Mouse (Mus musculus): ENCODE measurements around the gene Gm21958. TPM values are rescaled to one million over a fixed set of nuclear protein-coding genes. Genes with fewer than 3 reads are reported as not detected.
A peak's percentile ranks its signal among the peaks of the same experiment; 100 is the strongest.

Gm21958 gene
- polyA plus RNA-seq, 1 experiment from 2014 or later = not detected

- H3K27ac ChIP-seq (ENCODE audit: low read depth, low read length) = no peak overlapping the region
- no peak overlapping the region for H3K4me2 ChIP-seq (replicated peaks; ENCODE audit: low read depth, low read length)
- H3K9me3 ChIP-seq (ENCODE audit: control insufficient read depth, low read length) = no peaks in the 10 kb centered on the region
- peaks cover 20% of the 10 kb centered on the region for H3K36me3 ChIP-seq (ENCODE audit: control insufficient read depth, insufficient read depth, low read length)
- no peaks in the 10 kb centered on the region for H3K27me3 ChIP-seq (ENCODE audit: control insufficient read depth, insufficient read depth, low read length)
- 68% methylated on average over 5 of the region's 5 CpGs for WGBS
- no peaks in the 10 kb centered on the region for H3K4me1 ChIP-seq (replicated peaks; ENCODE audit: control insufficient read depth, insufficient read depth, low read length)
- no peak overlapping the region for H3K9ac ChIP-seq (ENCODE audit: low read depth, low read length)
- ATAC-seq (ENCODE audit: low FRiP score) (no peak), DNase-seq (ENCODE audit: low spot score) (peak; percentile 54)
- no peak overlapping the region for H3K4me3 ChIP-seq (ENCODE audit: low read depth, low read length)
Measured at GRCm38 (mm10) chr3:54745799-54746198, 31.6 kb upstream of the Gm21958 start.

- WGBS = 97% methylated on average over 11 of the region's 11 CpGs
- H3K27me3 ChIP-seq (ENCODE audit: control insufficient read depth, insufficient read depth, low read length) = no peaks in the 10 kb centered on the region
- no peak overlapping the region for H3K27ac ChIP-seq (ENCODE audit: low read depth, low read length)
- H3K4me1 ChIP-seq (replicated peaks; ENCODE audit: control insufficient read depth, insufficient read depth, low read length) = no peaks in the 10 kb centered on the region
- ATAC-seq (ENCODE audit: low FRiP score) (no peak), DNase-seq (ENCODE audit: low spot score) (no peak)
- H3K4me3 ChIP-seq (ENCODE audit: low read depth, low read length) = no peak overlapping the region
- peaks cover 22% of the 10 kb centered on the region for H3K36me3 ChIP-seq (ENCODE audit: control insufficient read depth, insufficient read depth, low read length)
- no peak overlapping the region for H3K4me2 ChIP-seq (replicated peaks; ENCODE audit: low read depth, low read length)
- no peaks in the 10 kb centered on the region for H3K9me3 ChIP-seq (ENCODE audit: control insufficient read depth, low read length)
- no peak overlapping the region for H3K9ac ChIP-seq (ENCODE audit: low read depth, low read length)
Measured at GRCm38 (mm10) chr3:54741965-54742364, 27.8 kb upstream of the Gm21958 start.

- ATAC-seq (ENCODE audit: low FRiP score) (no peak), DNase-seq (ENCODE audit: low spot score) (no peak)
- Histone ChIP-seq H3K4me1 (replicated peaks; ENCODE audit: control insufficient read depth, insufficient read depth, low read length) (no peaks in the 10 kb centered on the region), H3K27ac (ENCODE audit: low read depth, low read length) (no peak overlapping the region), H3K36me3 (ENCODE audit: control insufficient read depth, insufficient read depth, low read length) (peaks cover 12% of the 10 kb centered on the region; the same call in 1 of the 2 replicates), H3K27me3 (ENCODE audit: control insufficient read depth, insufficient read depth, low read length) (no peaks in the 10 kb centered on the region), H3K9ac (ENCODE audit: low read depth, low read length) (no peak overlapping the region), H3K9me3 (ENCODE audit: control insufficient read depth, low read length) (no peaks in the 10 kb centered on the region), H3K4me2 (replicated peaks; ENCODE audit: low read depth, low read length) (no peak overlapping the region), H3K4me3 (ENCODE audit: low read depth, low read length) (no peak overlapping the region)
- WGBS = 97% methylated on average over 8 of the region's 8 CpGs
Measured at GRCm38 (mm10) chr3:54737317-54737716, 23.2 kb upstream of the Gm21958 start.

GRCm38 (mm10) chr3:54736101-54736927 lies 22.2 kb upstream of the Gm21958 start:
- peaks cover 5% of the 10 kb centered on the region; the same call in 1 of the 2 replicates for H3K36me3 ChIP-seq (ENCODE audit: control insufficient read depth, insufficient read depth, low read length)
- H3K27ac ChIP-seq (ENCODE audit: low read depth, low read length) = no peak overlapping the region
- H3K4me3 ChIP-seq (ENCODE audit: low read depth, low read length) = peak overlapping the region; percentile 62
- H3K4me1 ChIP-seq (replicated peaks; ENCODE audit: control insufficient read depth, insufficient read depth, low read length) = no peaks in the 10 kb centered on the region
- H3K9ac ChIP-seq (ENCODE audit: low read depth, low read length) = peak overlapping the region; percentile 88
- ATAC-seq (ENCODE audit: low FRiP score) (no peak), DNase-seq (ENCODE audit: low spot score) (peak; percentile 39)
- H3K4me2 ChIP-seq (replicated peaks; ENCODE audit: low read depth, low read length) = peak overlapping the region; percentile 77
- WGBS = 60% methylated on average over 18 of the region's 18 CpGs
- no peaks in the 10 kb centered on the region for H3K9me3 ChIP-seq (ENCODE audit: control insufficient read depth, low read length)
- H3K27me3 ChIP-seq (ENCODE audit: control insufficient read depth, insufficient read depth, low read length) = no peaks in the 10 kb centered on the region

- Histone ChIP-seq H3K27ac (ENCODE audit: low read depth, low read length) (peak within 1 kb of the TSS; percentile 96), H3K4me3 (ENCODE audit: low read depth, low read length) (peak within 1 kb of the TSS; percentile 62), H3K27me3 (ENCODE audit: control insufficient read depth, insufficient read depth, low read length) (no peaks in the 10 kb centered on the region), H3K4me1 (replicated peaks; ENCODE audit: control insufficient read depth, insufficient read depth, low read length) (no peaks in the 10 kb centered on the region), H3K4me2 (replicated peaks; ENCODE audit: low read depth, low read length) (peak within 1 kb of the TSS; percentile 77), H3K9me3 (ENCODE audit: control insufficient read depth, low read length) (no peaks in the 10 kb centered on the region), H3K36me3 (ENCODE audit: control insufficient read depth, insufficient read depth, low read length) (peaks cover 2% of the 10 kb centered on the region; the same call in 1 of the 2 replicates), H3K9ac (ENCODE audit: low read depth, low read length) (peak within 1 kb of the TSS; percentile 88)
- DNase-seq (ENCODE audit: low spot score) (peak; percentile 92), ATAC-seq (ENCODE audit: low FRiP score) (peak; percentile 95)
- WGBS = under 1% methylated on average over 38 of the region's 65 CpGs
Measured at GRCm38 (mm10) chr3:54735247-54736046, 21.3 kb upstream of the Gm21958 start, which contains the start of the genes Exosc8 and Alg5. Gene Exosc8 (minus strand): TSS chr3:54735393. Gene Alg5 (plus strand): TSS chr3:54735539.

GRCm38 (mm10) chr3:54734411-54735246 lies 20.5 kb upstream of the Gm21958 start:
- peak overlapping the region; percentile 88 for H3K9ac ChIP-seq (ENCODE audit: low read depth, low read length)
- peak; percentile 94 for DNase-seq (ENCODE audit: low spot score)
- no peaks in the 10 kb centered on the region for H3K9me3 ChIP-seq (ENCODE audit: control insufficient read depth, low read length)
- H3K36me3 ChIP-seq (ENCODE audit: control insufficient read depth, insufficient read depth, low read length) = peaks cover 2% of the 10 kb centered on the region; the same call in 1 of the 2 replicates
- peak overlapping the region; percentile 77 for H3K4me2 ChIP-seq (replicated peaks; ENCODE audit: low read depth, low read length)
- ATAC-seq (ENCODE audit: low FRiP score) = peak; percentile 97
- H3K4me3 ChIP-seq (ENCODE audit: low read depth, low read length) = peak overlapping the region; percentile 62
- H3K4me1 ChIP-seq (replicated peaks; ENCODE audit: control insufficient read depth, insufficient read depth, low read length) = no peaks in the 10 kb centered on the region
- WGBS = under 1% methylated on average over 81 of the region's 84 CpGs
- no peaks in the 10 kb centered on the region for H3K27me3 ChIP-seq (ENCODE audit: control insufficient read depth, insufficient read depth, low read length)
- peak overlapping the region; percentile 96 for H3K27ac ChIP-seq (ENCODE audit: low read depth, low read length)

GRCm38 (mm10) chr3:54732371-54732770 lies 18.2 kb upstream of the Gm21958 start:
- ATAC-seq (ENCODE audit: low FRiP score) (no peak), DNase-seq (ENCODE audit: low spot score) (no peak)
- no peak overlapping the region for H3K4me2 ChIP-seq (replicated peaks; ENCODE audit: low read depth, low read length)
- H3K4me1 ChIP-seq (replicated peaks; ENCODE audit: control insufficient read depth, insufficient read depth, low read length) = no peaks in the 10 kb centered on the region
- H3K36me3 ChIP-seq (ENCODE audit: control insufficient read depth, insufficient read depth, low read length) = peaks cover 4% of the 10 kb centered on the region; the same call in 1 of the 2 replicates
- H3K9me3 ChIP-seq (ENCODE audit: control insufficient read depth, low read length) = no peaks in the 10 kb centered on the region
- H3K4me3 ChIP-seq (ENCODE audit: low read depth, low read length) = no peak overlapping the region
- no peak overlapping the region for H3K27ac ChIP-seq (ENCODE audit: low read depth, low read length)
- 94% methylated on average over 4 of the region's 4 CpGs for WGBS
- no peak overlapping the region for H3K9ac ChIP-seq (ENCODE audit: low read depth, low read length)
- no peaks in the 10 kb centered on the region for H3K27me3 ChIP-seq (ENCODE audit: control insufficient read depth, insufficient read depth, low read length)

GRCm38 (mm10) chr3:54731626-54732150 lies 17.5 kb upstream of the Gm21958 start:
- Histone ChIP-seq H3K4me2 (replicated peaks; ENCODE audit: low read depth, low read length) (no peak overlapping the region), H3K4me1 (replicated peaks; ENCODE audit: control insufficient read depth, insufficient read depth, low read length) (no peaks in the 10 kb centered on the region), H3K9me3 (ENCODE audit: control insufficient read depth, low read length) (no peaks in the 10 kb centered on the region), H3K36me3 (ENCODE audit: control insufficient read depth, insufficient read depth, low read length) (peaks cover 6% of the 10 kb centered on the region; the same call in 1 of the 2 replicates), H3K27me3 (ENCODE audit: control insufficient read depth, insufficient read depth, low read length) (no peaks in the 10 kb centered on the region), H3K27ac (ENCODE audit: low read depth, low read length) (no peak overlapping the region), H3K9ac (ENCODE audit: low read depth, low read length) (no peak overlapping the region), H3K4me3 (ENCODE audit: low read depth, low read length) (no peak overlapping the region)
- 87% methylated on average over 8 of the region's 8 CpGs for WGBS
- ATAC-seq (ENCODE audit: low FRiP score) = no peak
- DNase-seq (ENCODE audit: low spot score) = no peak

Measured in hindbrain, embryonic 11.5 days (tissue).